Mouse (Mus musculus) bone marrow, adult 2 months (tissue): Measurements from ENCODE around the gene Tor2a. TPM values are rescaled to one million over a fixed set of nuclear protein-coding genes. Genes with fewer than 3 reads are reported as not detected.

Experiments used
- H3K27ac ChIP-seq: fragments of 200-500 bp; 2 replicates; pipeline ENCODE4 v1.5.1; 2012; ENCODE audit warnings: low read depth, mild to moderate bottlenecking, control low read depth, inconsistent platforms, low read length; ENCODE audit not compliant: control insufficient read depth, poor library complexity, insufficient read depth
- H3K4me1 ChIP-seq: fragments of 200-500 bp; 2 replicates; pipeline ENCODE4 v1.6.1; 2011; ENCODE audit warnings: low read length; ENCODE audit not compliant: control insufficient read depth, insufficient read depth
- H3K4me3 ChIP-seq: fragments of 200-500 bp; replicated peaks from 2 replicates; pipeline ENCODE3; 2011; ENCODE audit warnings: mild to moderate bottlenecking, low read depth, low read length, control low read depth; ENCODE audit not compliant: control insufficient read depth
- CTCF ChIP-seq: fragments of 200-500 bp; IDR thresholded peaks from 2 replicates; pipeline ENCODE4 v1.5.1; 2011; ENCODE audit warnings: low read length, control low read depth; ENCODE audit not compliant: control insufficient read depth, insufficient read depth
- POLR2A ChIP-seq: fragments of 200-500 bp; IDR thresholded peaks from 2 replicates; pipeline ENCODE4 v1.6.1; 2011; ENCODE audit warnings: low read depth, mild to moderate bottlenecking, control low read depth, low read length, borderline replicate concordance; ENCODE audit not compliant: control insufficient read depth
- WGBS: fragments of 180-500 bp; shearing (Covaris S2); methylation state at CpG from one replicate; pipeline ENCODE4 v1.1.7; 2018; 5-methylcytosine and 5-hydroxymethylcytosine counted together
- polyA plus RNA-seq: library from polyadenylated mRNA; stranded (reverse); fragments of >200 nt; gene quantifications from 2 replicates; pipeline ENCODE4 v1.2.4, GENCODE M21; 2011; ENCODE audit warnings: low replicate concordance; ENCODE audit not compliant: missing spikeins, insufficient read depth, insufficient read length

Gene Tor2a
- polyA plus RNA-seq, 1 experiment = 13.6 TPM

- no peak for TF ChIP-seq POLR2A
- no peak for TF ChIP-seq CTCF
- 83% methylated on average over 2 of the region's 2 CpGs for WGBS
Measured at GRCm38 (mm10) chr2:32788581-32788980, 31.5 kb downstream of the Tor2a start.

GRCm38 (mm10) chr2:32791297-32791696 is 34.3 kb downstream of the Tor2a start:
- 73% methylated on average over 6 of the region's 6 CpGs for WGBS
- Histone ChIP-seq H3K27ac (no peak overlapping the region), H3K4me1 (no peaks in the 10 kb centered on the region), H3K4me3 (no peak overlapping the region)
- TF ChIP-seq CTCF (no peak), POLR2A (no peak)

More at GRCm38 (mm10) chr2:32788581-32788980, 31.5 kb downstream of the Tor2a start:
- Histone ChIP-seq H3K27ac (no peak overlapping the region), H3K4me3 (no peak overlapping the region), H3K4me1 (no peaks in the 10 kb centered on the region)

DNA sequence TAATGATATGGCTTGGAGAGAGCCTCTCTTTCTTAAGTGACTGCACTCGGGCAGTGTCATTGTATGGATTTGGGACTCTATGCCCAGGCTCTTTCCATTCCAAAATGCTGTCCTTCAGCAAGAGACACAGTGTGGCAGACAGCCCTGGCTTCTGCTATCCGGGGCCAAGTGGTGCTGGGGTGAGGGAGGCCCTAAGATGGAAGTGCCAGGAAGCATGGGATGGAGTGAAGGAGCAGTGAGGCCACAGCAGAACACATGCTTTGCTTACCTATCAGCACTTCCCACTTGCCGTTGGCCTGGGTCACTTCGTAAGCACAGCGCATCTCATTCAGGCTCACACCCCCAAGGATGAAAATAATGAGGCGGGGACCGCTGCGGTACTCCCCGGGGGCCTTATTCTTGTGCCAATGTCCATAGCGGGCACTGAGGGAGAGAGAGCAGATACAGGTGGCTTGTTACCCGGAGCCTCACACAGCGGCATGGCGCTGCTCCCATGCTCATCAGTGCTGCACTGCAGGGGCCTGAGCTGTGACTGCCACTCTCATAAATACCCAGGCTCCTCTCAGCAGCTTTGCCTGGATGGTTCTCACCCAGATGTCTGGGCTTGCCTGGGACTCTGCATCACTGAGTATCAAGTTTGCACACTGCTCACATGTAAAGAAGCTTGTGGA is 38.8 kb downstream of the Tor2a start:
- H3K4me1 ChIP-seq = no peaks in the 10 kb centered on the region
- 89% methylated on average over 13 of the region's 13 CpGs for WGBS
- no peak overlapping the region for H3K27ac ChIP-seq
- TF ChIP-seq CTCF (no peak), POLR2A (no peak)
- H3K4me3 ChIP-seq = no peak overlapping the region

- no peak for TF ChIP-seq POLR2A
- TF ChIP-seq CTCF = no peak
- no peaks in the 10 kb centered on the region for H3K4me1 ChIP-seq
- 65% methylated on average over 10 of the region's 10 CpGs for WGBS
- no peak overlapping the region for H3K4me3 ChIP-seq
- H3K27ac ChIP-seq = no peak overlapping the region
Measured at GRCm38 (mm10) chr2:32798251-32798962, 41.4 kb downstream of the Tor2a start.

- Histone ChIP-seq H3K4me1 (no peaks in the 10 kb centered on the region), H3K4me3 (no peak overlapping the region), H3K27ac (no peak overlapping the region)
- TF ChIP-seq POLR2A = no peak
- no peak for TF ChIP-seq CTCF
- WGBS = 89% methylated on average over 14 of the region's 14 CpGs
Measured at GRCm38 (mm10) chr2:32808816-32809566, 52.0 kb downstream of the Tor2a start.

Other genes with a start within 250 kb of the Tor2a start
- 5.4 and 9.7 TPM in 2 replicates for gene Fam102a, start 221.9 kb upstream of the Tor2a start, polyA plus RNA-seq
- 27.7 and 54.8 TPM in 2 replicates for gene Dpm2, start 186.4 kb upstream of the Tor2a start, polyA plus RNA-seq
- gene Pip5kl1, start 182.4 kb upstream of the Tor2a start, polyA plus RNA-seq = not detected in 2 replicates
- not detected in 2 replicates for gene 9430097D07Rik, start 181.6 kb upstream of the Tor2a start, polyA plus RNA-seq
- gene St6galnac4, start 170.1 kb upstream of the Tor2a start, polyA plus RNA-seq = 8.6 and 18.7 TPM in 2 replicates
- 13.3 and 25.7 TPM in 2 replicates for gene St6galnac6, start 157.5 kb upstream of the Tor2a start, polyA plus RNA-seq
- gene Ak1, start 135.5 kb upstream of the Tor2a start, polyA plus RNA-seq = 4.0 and 9.1 TPM in 2 replicates
- gene Eng, start 110.6 kb upstream of the Tor2a start, polyA plus RNA-seq = 8.4 and 11.3 TPM in 2 replicates
- 14.9 and 24.4 TPM in 2 replicates for gene Fpgs, start 53.1 kb upstream of the Tor2a start, polyA plus RNA-seq
- 105 and 154 TPM in 2 replicates for gene Cdk9, start 44.2 kb upstream of the Tor2a start, polyA plus RNA-seq
- gene Sh2d3c, start 36.2 kb upstream of the Tor2a start, polyA plus RNA-seq = 23.3 and 51.8 TPM in 2 replicates
- not detected in 2 replicates for gene 6330409D20Rik, start 16.2 kb upstream of the Tor2a start, polyA plus RNA-seq
- gene Ttc16, start 18.4 kb downstream of the Tor2a start, polyA plus RNA-seq = 1.1 and 1.5 TPM in 2 replicates
- 1.7 and 2.7 TPM in 2 replicates for gene Ptrh1, start 18.6 kb downstream of the Tor2a start, polyA plus RNA-seq
- not detected in 2 replicates for gene Cfap157, start 27.2 kb downstream of the Tor2a start, polyA plus RNA-seq
- gene Stxbp1, start 90.0 kb downstream of the Tor2a start, polyA plus RNA-seq = 2.5 and 3.2 TPM in 2 replicates
- 2.1 and 9.9 TPM in 2 replicates for gene Fam129b, start 118.9 kb downstream of the Tor2a start, polyA plus RNA-seq
- gene Rpl12, start 204.3 kb downstream of the Tor2a start, polyA plus RNA-seq = 32.7 and 113 TPM in 2 replicates
- 2.3 and 4.1 TPM in 2 replicates for gene Lrsam1, start 204.4 kb downstream of the Tor2a start, polyA plus RNA-seq
- gene Slc2a8, start 224.8 kb downstream of the Tor2a start, polyA plus RNA-seq = 6.4 and 6.7 TPM in 2 replicates